Mouse (Mus musculus): ENCODE results near the gene Prrc2c. TPM values are rescaled to one million over a fixed set of nuclear protein-coding genes. Genes with fewer than 3 reads are reported as not detected.
"Not testable (repeated sequence)": the region's sequence is repeated elsewhere in the genome, so short reads cannot be mapped to it uniquely, and the experiment has no call there.

Gene Prrc2c
- polyA plus RNA-seq (2015; fragmentation: Nextera tagmentation; extraction: Ambion mirVana), result 151 and 156 TPM in 2 replicates

DNA sequence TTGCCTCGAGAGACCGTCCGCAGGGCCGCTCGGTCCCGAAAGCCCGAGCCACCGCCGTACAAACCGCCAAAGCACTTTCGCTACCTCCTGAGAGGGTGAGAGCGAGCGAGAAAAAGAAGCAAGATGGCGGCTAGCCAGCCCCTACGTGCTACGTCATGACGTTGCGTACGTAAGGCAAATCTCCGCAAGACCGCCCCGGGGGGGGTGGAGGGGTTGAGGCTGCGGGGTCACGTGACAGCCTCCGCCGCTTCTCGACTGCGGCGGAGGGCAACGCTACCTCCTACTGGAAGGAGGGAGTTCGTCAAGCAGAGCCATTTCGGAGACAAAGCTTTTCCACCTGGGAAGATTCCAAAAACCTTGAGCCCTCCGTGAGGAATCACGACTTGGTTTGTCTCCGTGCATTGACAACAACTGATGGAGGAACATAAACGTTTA, at the start of gene Prrc2c:
Gene Prrc2c, minus strand, starts transcription at position 156 of the 435 bp plus-strand sequence.
- Histone ChIP-seq H3K27ac (replicated peaks) (peak within 1 kb of the TSS; percentile 100), H3K9me3 (replicated peaks) (no peaks in the 10 kb centered on the region), H3K4me2 (replicated peaks) (peak within 1 kb of the TSS; percentile 54), H3K36me3 (no peaks in the 10 kb centered on the region), H3K9ac (peak within 1 kb of the TSS; percentile 98), H3K4me3 (replicated peaks) (peak within 1 kb of the TSS; percentile 89), H3K27me3 (no peaks in the 10 kb centered on the region), H3K4me1 (peaks cover 13% of the 10 kb centered on the region; the same call in 1 of the 2 replicates)
- ATAC-seq (ENCODE audit: insufficient number of reproducible peaks, low FRiP score, low TSS enrichment, low read depth), result peak; percentile 92
- WGBS, result under 1% methylated on average over 36 of the region's 36 CpGs

DNA sequence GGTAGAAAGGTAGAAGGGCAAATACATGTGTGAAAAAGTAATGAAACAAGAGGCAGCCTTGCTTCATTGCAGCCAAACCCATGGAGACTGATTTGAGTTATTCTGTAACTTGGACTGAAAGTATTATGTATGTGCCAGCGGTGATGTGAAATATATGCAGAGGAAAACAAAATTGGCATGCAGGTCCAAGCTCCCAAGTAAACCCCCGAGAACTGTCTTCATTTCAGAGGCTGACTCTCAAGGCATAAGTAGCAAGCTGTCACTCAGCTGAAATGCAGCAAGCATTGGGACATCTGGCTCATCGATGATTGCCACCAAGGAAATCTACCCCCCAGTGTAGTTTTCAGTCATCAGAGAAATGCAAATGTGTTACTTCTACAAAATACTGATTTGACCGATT, 44.9 kb upstream of the Prrc2c start:
- no peak for ATAC-seq (ENCODE audit: insufficient number of reproducible peaks, low FRiP score, low TSS enrichment, low read depth)
- 63% methylated on average over 4 of the region's 4 CpGs for WGBS
- H3K27ac ChIP-seq (replicated peaks), result no peak overlapping the region
- no peak overlapping the region for H3K4me2 ChIP-seq (replicated peaks)
- H3K36me3 ChIP-seq, result no peaks in the 10 kb centered on the region
- H3K9me3 ChIP-seq (replicated peaks), result no peaks in the 10 kb centered on the region
- no peaks in the 10 kb centered on the region for H3K27me3 ChIP-seq
- H3K4me1 ChIP-seq, result no peaks in the 10 kb centered on the region
- H3K9ac ChIP-seq, result no peak overlapping the region
- no peak overlapping the region for H3K4me3 ChIP-seq (replicated peaks)

DNA sequence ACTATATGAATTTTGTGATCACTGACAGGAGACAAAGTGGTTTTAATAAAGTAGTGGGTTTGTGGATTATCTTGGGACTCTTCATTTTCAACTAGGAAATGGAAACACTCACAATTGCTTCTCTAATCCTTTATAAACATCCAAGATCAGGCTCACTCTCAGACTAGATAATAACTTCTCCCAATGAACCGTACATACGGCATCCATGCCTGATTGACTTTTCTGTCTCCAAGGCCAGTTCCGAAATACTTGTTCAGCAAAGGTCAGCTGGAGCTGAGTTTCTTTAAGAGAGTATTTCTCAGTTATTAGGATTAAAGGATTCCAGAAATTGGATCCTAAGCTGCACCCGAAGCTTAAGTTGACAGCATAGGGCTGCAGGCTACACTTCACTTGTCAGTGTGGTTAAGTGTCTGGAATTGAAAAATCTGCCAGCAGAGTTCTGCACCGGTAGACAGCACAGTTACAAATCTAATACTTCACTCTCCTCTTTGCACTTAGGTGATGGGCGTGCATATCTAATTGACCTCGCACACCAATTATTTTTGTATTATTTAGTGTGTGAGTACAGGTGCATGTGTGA, 43.4 kb upstream of the Prrc2c start:
- Histone ChIP-seq H3K27me3 (no peaks in the 10 kb centered on the region), H3K36me3 (no peaks in the 10 kb centered on the region), H3K9me3 (replicated peaks) (no peaks in the 10 kb centered on the region), H3K4me2 (replicated peaks) (no peak overlapping the region), H3K4me1 (no peaks in the 10 kb centered on the region), H3K27ac (replicated peaks) (no peak overlapping the region), H3K4me3 (replicated peaks) (no peak overlapping the region), H3K9ac (no peak overlapping the region)
- 54% methylated on average over 7 of the region's 7 CpGs for WGBS
- ATAC-seq (ENCODE audit: insufficient number of reproducible peaks, low FRiP score, low TSS enrichment, low read depth), result no peak

DNA sequence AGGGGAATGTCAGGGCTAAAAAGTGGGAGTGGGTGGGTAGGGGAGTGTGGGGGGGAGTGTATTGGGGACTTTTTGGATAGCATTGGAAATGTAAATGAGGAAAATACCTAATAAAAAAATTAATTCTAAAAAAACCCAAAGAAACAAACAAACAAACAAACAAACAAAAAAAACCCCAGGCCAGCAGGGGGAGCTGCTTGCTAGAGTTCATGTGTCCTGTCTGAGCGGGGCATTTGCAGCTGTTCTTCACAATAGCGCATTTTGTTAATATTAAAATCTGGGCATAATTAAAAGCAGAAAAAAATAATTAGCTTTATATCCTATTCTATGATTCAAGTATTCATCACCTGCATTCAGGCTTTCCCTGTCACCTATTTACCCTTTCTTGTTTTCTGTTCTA, 40.7 kb upstream of the Prrc2c start:
- H3K4me1 ChIP-seq; H3K4me3 ChIP-seq (replicated peaks); H3K36me3 ChIP-seq; H3K4me2 ChIP-seq (replicated peaks); ATAC-seq (ENCODE audit: insufficient number of reproducible peaks, low FRiP score, low TSS enrichment, low read depth); H3K27ac ChIP-seq (replicated peaks); H3K9ac ChIP-seq; H3K9me3 ChIP-seq (replicated peaks); H3K27me3 ChIP-seq: not testable (repeated sequence)
- WGBS, result 82% methylated on average over 2 of the region's 2 CpGs

DNA sequence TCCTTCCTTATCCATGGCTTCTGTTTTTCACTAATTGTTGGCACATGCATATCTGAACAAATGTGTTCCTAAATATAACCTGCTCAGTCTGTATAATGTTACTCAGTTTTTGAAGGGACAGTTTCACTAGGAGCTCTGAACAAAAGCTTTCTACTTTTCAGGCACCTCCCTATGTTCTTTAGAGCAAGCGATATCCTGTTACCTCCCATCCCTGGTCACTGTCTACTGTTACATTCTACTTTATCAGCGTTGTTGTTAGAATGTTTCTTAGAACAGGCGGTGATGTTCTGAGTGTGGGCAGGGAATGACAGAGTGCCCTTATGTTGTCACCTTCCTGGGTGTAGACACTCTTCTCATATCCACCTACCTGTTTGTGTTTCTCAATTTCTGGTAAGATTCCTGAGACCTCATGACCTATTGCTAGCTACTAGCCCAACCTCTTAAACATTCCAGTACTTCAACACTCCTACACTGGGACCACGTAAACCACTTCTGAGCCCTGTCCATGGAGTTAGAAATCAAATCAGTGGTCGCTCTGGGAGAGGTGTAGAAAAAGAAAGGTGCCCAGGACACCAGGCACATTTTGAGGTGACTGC, 37.7 kb upstream of the Prrc2c start:
- H3K36me3 ChIP-seq, result no peaks in the 10 kb centered on the region
- 83% methylated on average over 5 of the region's 5 CpGs for WGBS
- no peaks in the 10 kb centered on the region for H3K4me1 ChIP-seq
- H3K9me3 ChIP-seq (replicated peaks), result no peaks in the 10 kb centered on the region
- no peak overlapping the region for H3K27ac ChIP-seq (replicated peaks)
- no peak overlapping the region for H3K4me3 ChIP-seq (replicated peaks)
- H3K4me2 ChIP-seq (replicated peaks), result no peak overlapping the region
- no peak overlapping the region for H3K9ac ChIP-seq
- no peaks in the 10 kb centered on the region for H3K27me3 ChIP-seq
- ATAC-seq (ENCODE audit: insufficient number of reproducible peaks, low FRiP score, low TSS enrichment, low read depth), result no peak

DNA sequence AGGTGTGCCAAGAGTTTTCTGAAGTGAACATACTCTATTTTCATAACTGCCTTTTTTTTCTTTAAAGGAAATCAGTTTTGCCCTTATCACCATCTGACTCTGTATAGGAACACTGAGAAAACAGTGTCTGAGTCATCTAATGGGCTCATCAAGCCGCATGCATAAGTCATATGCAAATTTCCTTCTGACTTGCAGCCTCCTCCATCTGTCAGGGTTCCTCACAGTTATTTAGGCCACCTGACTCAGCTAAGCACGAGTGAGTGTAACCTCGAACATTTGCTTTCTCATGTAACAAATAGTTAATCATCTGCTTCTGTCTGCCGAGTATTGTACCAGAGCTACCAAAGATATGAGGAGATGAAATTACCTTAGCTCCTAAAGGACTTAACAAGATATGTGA, 33.3 kb upstream of the Prrc2c start:
- Histone ChIP-seq H3K4me3 (replicated peaks) (no peak overlapping the region), H3K9ac (no peak overlapping the region), H3K4me1 (no peaks in the 10 kb centered on the region), H3K9me3 (replicated peaks) (no peaks in the 10 kb centered on the region), H3K27me3 (no peaks in the 10 kb centered on the region), H3K36me3 (no peaks in the 10 kb centered on the region), H3K4me2 (replicated peaks) (no peak overlapping the region), H3K27ac (replicated peaks) (no peak overlapping the region)
- ATAC-seq (ENCODE audit: insufficient number of reproducible peaks, low FRiP score, low TSS enrichment, low read depth), result no peak
- WGBS, result 60% methylated on average over 4 of the region's 4 CpGs

DNA sequence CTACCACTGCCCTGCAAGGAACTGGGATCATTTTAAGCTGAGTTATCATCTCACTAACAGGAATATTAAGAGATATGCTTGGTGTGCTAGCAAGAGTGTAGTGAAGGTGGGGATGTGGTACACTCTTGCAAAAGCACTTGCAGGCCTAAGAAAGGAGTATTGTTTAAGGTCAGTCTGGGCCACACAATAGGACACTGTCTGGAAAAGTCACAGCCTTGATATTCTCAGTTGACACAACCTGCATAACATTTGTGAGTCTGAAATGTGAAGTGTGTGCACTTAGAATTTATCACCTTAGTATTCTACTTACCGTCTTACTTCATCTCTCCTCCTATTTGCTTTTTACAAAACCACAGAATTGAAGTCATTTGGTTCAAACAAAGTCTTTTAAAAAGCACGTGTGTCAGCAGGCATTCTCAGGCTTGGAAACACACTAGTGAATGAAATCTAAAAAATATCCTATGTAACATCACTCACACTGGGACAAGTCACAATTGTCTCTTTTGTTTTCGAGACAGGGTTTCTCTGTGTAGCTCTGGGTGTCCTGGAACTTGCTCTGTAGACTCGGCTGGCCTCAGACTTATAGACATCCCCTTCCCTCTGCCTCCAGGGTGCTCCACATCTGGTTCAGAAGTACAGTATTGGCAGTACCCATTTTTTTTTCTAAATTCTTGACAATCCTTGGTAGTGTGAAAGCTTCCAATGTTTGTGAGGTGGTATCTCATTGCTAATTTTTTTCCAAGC, 31.4 kb upstream of the Prrc2c start:
- Histone ChIP-seq H3K9ac (no peak overlapping the region), H3K9me3 (replicated peaks) (no peaks in the 10 kb centered on the region), H3K27me3 (no peaks in the 10 kb centered on the region), H3K4me1 (no peaks in the 10 kb centered on the region), H3K27ac (replicated peaks) (no peak overlapping the region), H3K36me3 (no peaks in the 10 kb centered on the region), H3K4me2 (replicated peaks) (no peak overlapping the region), H3K4me3 (replicated peaks) (no peak overlapping the region)
- ATAC-seq (ENCODE audit: insufficient number of reproducible peaks, low FRiP score, low TSS enrichment, low read depth), result no peak
- WGBS, result 46% methylated on average over 4 of the region's 4 CpGs

DNA sequence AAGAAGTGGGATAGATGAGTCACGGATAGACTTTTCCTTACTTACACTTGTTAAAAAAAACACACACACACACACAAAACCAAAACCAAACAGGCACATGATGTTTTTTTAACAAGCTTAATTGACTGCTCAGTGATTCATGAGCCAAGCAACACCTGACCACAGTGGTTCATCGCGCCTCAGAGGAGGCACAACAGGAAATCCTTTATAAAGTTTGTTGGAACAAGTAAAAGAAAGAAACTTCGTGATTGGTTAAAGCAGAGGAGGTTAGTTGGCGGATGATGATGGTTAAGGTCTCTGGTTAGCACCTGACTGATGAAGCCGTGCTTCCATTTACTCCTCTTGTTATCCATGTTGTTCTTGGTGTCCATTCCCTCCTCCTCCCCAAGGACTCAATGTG, 11.7 kb upstream of the Prrc2c start:
- Histone ChIP-seq H3K4me2 (replicated peaks) (no peak overlapping the region), H3K4me1 (no peaks in the 10 kb centered on the region), H3K9me3 (replicated peaks) (no peaks in the 10 kb centered on the region), H3K9ac (no peak overlapping the region), H3K27me3 (no peaks in the 10 kb centered on the region), H3K36me3 (no peaks in the 10 kb centered on the region), H3K4me3 (replicated peaks) (no peak overlapping the region), H3K27ac (replicated peaks) (no peak overlapping the region)
- no peak for ATAC-seq (ENCODE audit: insufficient number of reproducible peaks, low FRiP score, low TSS enrichment, low read depth)
- WGBS, result 87% methylated on average over 6 of the region's 6 CpGs

DNA sequence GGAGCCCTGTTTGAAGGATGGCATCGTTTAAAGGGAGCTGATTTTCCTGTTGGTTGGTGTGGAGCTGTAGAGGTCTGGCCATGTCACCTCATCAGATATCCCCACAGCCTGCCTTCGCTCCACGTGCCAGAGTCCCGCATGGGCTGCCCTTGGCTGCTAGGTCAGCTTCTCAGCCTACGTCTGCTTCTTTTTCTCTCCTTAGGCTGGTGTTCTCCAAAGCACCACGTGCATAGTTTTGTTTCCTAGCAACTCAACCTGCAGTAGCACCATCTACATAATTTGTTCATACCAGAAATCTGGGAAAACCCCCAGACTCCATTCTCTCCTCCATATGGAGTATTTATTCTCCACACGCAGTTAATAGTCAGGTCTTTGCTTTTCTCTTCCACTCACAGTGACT, 9.3 kb upstream of the Prrc2c start:
- Histone ChIP-seq H3K4me2 (replicated peaks) (no peak overlapping the region), H3K4me3 (replicated peaks) (no peak overlapping the region), H3K27ac (replicated peaks) (no peak overlapping the region), H3K9ac (no peak overlapping the region), H3K36me3 (no peaks in the 10 kb centered on the region), H3K4me1 (no peaks in the 10 kb centered on the region), H3K27me3 (no peaks in the 10 kb centered on the region), H3K9me3 (replicated peaks) (no peaks in the 10 kb centered on the region)
- 58% methylated on average over 7 of the region's 7 CpGs for WGBS
- ATAC-seq (ENCODE audit: insufficient number of reproducible peaks, low FRiP score, low TSS enrichment, low read depth), result no peak

DNA sequence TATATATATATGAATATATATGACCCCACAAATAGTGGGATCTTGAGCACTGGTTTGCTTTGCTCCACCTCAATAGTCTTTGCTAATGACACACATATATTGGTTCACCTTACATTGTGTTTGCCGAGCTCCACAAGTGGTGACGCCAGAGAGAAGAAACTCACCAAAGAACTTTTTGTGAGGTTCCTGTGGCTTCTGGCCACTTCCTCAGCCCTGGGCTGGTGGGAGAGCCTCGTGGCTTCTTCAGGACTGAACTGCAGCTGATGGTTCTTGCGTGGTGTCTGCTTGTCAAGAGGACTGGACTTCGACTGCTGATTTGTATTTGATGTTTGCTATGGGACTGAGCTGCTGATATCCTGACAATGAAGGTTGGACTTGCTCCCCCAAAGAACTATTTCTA, 8.4 kb upstream of the Prrc2c start:
- H3K4me3 ChIP-seq (replicated peaks), result no peak overlapping the region
- H3K4me1 ChIP-seq, result no peaks in the 10 kb centered on the region
- no peak for ATAC-seq (ENCODE audit: insufficient number of reproducible peaks, low FRiP score, low TSS enrichment, low read depth)
- no peak overlapping the region for H3K27ac ChIP-seq (replicated peaks)
- no peak overlapping the region for H3K9ac ChIP-seq
- 82% methylated on average over 5 of the region's 5 CpGs for WGBS
- H3K27me3 ChIP-seq, result no peaks in the 10 kb centered on the region
- no peaks in the 10 kb centered on the region for H3K9me3 ChIP-seq (replicated peaks)
- H3K36me3 ChIP-seq, result no peaks in the 10 kb centered on the region
- H3K4me2 ChIP-seq (replicated peaks), result no peak overlapping the region

DNA sequence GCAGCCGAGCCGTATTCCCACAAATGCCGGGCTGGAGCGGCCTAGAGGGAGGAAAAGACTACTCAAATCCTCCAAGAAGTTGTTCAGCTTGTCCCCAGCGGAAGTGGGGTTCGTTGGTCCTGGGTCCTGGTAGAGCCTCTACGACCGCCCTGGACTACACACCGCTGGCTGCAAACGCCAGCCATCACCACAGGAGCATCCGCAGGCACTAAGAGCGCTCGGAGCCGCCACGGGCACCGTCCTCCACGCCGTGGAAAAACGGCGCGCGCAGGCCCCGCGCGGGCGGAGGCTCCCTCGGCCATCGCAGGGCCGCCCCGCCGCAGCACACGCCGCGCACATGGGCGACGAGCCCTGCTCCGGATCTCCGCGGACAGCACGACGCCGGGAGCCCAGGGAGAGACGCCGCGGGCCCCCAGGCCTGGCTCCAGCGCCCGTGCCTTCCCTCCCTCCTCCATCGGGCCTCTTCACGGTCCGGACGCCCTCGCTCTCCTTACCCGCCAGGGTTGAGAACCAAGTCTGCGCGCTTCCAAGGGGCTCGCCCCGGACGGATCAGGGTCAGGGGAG, 443 bp downstream of the Prrc2c start:
- Histone ChIP-seq H3K4me2 (replicated peaks) (peak overlapping the region; percentile 54), H3K9ac (peak overlapping the region; percentile 98), H3K9me3 (replicated peaks) (no peaks in the 10 kb centered on the region), H3K36me3 (no peaks in the 10 kb centered on the region), H3K4me3 (replicated peaks) (peak overlapping the region; percentile 89), H3K27me3 (no peaks in the 10 kb centered on the region), H3K27ac (replicated peaks) (peak overlapping the region; percentile 100), H3K4me1 (peaks cover 13% of the 10 kb centered on the region; the same call in 1 of the 2 replicates)
- peak; percentile 83 for ATAC-seq (ENCODE audit: insufficient number of reproducible peaks, low FRiP score, low TSS enrichment, low read depth)
- WGBS, result under 1% methylated on average over 57 of the region's 58 CpGs
